Mouse (Mus musculus) monocyte, adult 59 days (primary cell): Measurements from ENCODE around the gene Pak2. TPM values are rescaled to one million over a fixed set of nuclear protein-coding genes. Genes with fewer than 3 reads are reported as not detected.

Experiments used
- total RNA-seq, 2 experiments: library from RNA; stranded (reverse); gene quantifications; one replicate each; pipeline ENCODE4 v1.2.4; 2023

Gene Pak2
- total RNA-seq: 10 to 100 TPM; 83.5 to 88.0 TPM

DNA sequence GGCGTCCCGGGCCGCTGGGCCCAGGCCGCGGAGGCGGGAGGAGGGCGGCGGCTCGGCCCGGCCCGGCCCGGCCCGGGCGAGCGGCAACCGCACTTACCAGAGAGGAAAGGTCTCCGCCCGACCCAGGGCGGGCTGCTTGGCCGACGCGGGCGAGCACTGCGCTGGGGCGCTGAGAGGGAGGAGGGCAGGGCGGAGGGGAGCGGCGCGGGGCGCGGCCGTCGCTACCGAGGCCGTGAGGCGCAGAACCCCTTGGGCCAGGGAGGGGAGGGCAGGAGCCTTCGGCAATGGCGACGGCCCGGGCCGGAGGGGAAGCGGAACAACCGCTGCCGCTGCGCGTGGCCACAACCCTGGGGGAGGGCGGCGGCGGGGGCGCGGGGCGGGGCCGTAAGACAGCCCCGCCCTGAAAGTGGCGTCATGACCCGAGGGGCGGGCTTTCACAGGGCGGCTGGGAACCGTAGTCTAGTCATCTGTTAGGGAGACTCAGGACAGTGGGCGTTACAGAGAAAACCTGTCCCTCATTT lies at the start of gene Pak2:
Pak2 (minus strand) TSS at position 352 of the 521 bp plus-strand sequence.

GRCm38 (mm10) chr16:32099638-32100150 lies 20.6 kb upstream of the Pak2 start, which contains the start of the genes Pigx and Cep19:
Gene Pigx (minus strand): TSS chr16:32099740.
Gene Cep19 (plus strand): TSS chr16:32099800.

GRCm38 (mm10) chr16:32002509-32003477 lies 76.3 kb downstream of the Pak2 start, which contains the start of gene Senp5:
Gene Senp5 (minus strand): TSS chr16:32003287.

Other genes with a start within 250 kb of the Pak2 start
- not detected for gene Meltf, start 200.5 kb downstream of the Pak2 start, total RNA-seq
- 1 to 10 TPM; 4.8 to 5.7 TPM for gene Pigz, start 145.5 kb downstream of the Pak2 start, total RNA-seq
- gene 0610012G03Rik, start 130.8 kb downstream of the Pak2 start, total RNA-seq: 10 to 100 TPM; 22.1 to 23.9 TPM
- 10 to 100 TPM; 23.8 to 24.5 TPM for gene Ncbp2, start 130.8 kb downstream of the Pak2 start, total RNA-seq
- 10 to 100 TPM; 23.0 to 24.2 TPM for gene Senp5, start 76.1 kb downstream of the Pak2 start, total RNA-seq
- 10 to 100 TPM; 32.8 to 39.1 TPM for gene Pigx, start 20.4 kb upstream of the Pak2 start, total RNA-seq
- gene Cep19, start 20.5 kb upstream of the Pak2 start, total RNA-seq: 1 to 10 TPM; 2.6 to 3.1 TPM
- gene Nrros, start 86.3 kb upstream of the Pak2 start, total RNA-seq: 100 to 1,000 TPM; 408 to 451 TPM
- gene Bex6, start 100.5 kb upstream of the Pak2 start, total RNA-seq: 1 to 10 TPM; 2.2 to 5.3 TPM
- 1 to 10 TPM; 7.3 to 7.6 TPM for gene Fbxo45, start 167.8 kb upstream of the Pak2 start, total RNA-seq
- gene Wdr53, start 167.9 kb upstream of the Pak2 start, total RNA-seq: 10 to 100 TPM in 1 of 2 experiments, 1 to 10 TPM in 1; 8.7 to 12.8 TPM
- under 1 TPM; 0.58 to 0.64 TPM for gene Smco1, start 192.1 kb upstream of the Pak2 start, total RNA-seq
- 10 to 100 TPM; 14.0 to 14.2 TPM for gene Rnf168, start 198.1 kb upstream of the Pak2 start, total RNA-seq